Mouse (Mus musculus) neural tube, embryonic 11.5 days (tissue): ENCODE results near the gene Mrpl24. TPM values are rescaled to one million over a fixed set of nuclear protein-coding genes. Genes with fewer than 3 reads are reported as not detected.

Source experiments
- ATAC-seq: fragments of 200-750 bp; cut with Nextera tagmentation; 2 replicates; pipeline ENCODE4 v1.8.0; 2017; ENCODE audit warnings: moderate number of reproducible peaks, mild to moderate bottlenecking, moderate TSS enrichment, moderate library complexity; ENCODE audit not compliant: insufficient read depth, low FRiP score, low TSS enrichment
- DNase-seq: peaks from one replicate; pipeline ENCODE4 v3.0.0-alpha.2; 2015; ENCODE audit warnings: low spot score
- H3K27ac ChIP-seq: fragments of 300-500 bp; sonication (generic); 2 replicates; pipeline ENCODE4 v1.5.1; 2014; ENCODE audit warnings: low read depth, mild to moderate bottlenecking, low read length
- H3K27me3 ChIP-seq: fragments of 300-500 bp; sonication (generic); 2 replicates; pipeline ENCODE4 v1.6.1; 2014; ENCODE audit warnings: mild to moderate bottlenecking, low read length, mixed read lengths; ENCODE audit not compliant: control insufficient read depth, insufficient read depth
- H3K36me3 ChIP-seq: fragments of 300-500 bp; sonication (generic); 2 replicates; pipeline ENCODE4 v1.6.1; 2014; ENCODE audit warnings: mild to moderate bottlenecking, low read length, moderate library complexity, mixed read lengths; ENCODE audit not compliant: control insufficient read depth, insufficient read depth
- H3K4me1 ChIP-seq: fragments of 300-500 bp; sonication (generic); 2 replicates; pipeline ENCODE4 v1.6.1; 2014; ENCODE audit warnings: low read length, mixed read lengths; ENCODE audit not compliant: control insufficient read depth, insufficient read depth
- H3K4me2 ChIP-seq: fragments of 300-500 bp; sonication (generic); 2 replicates; pipeline ENCODE4 v1.6.1; 2014; ENCODE audit warnings: low read depth, mild to moderate bottlenecking, moderate library complexity
- H3K4me3 ChIP-seq: fragments of 300-500 bp; sonication (generic); 2 replicates; pipeline ENCODE4 v1.5.1; 2014; ENCODE audit warnings: low read depth, low read length
- H3K9ac ChIP-seq: fragments of 300-500 bp; sonication (generic); 2 replicates; pipeline ENCODE4 v1.6.1; 2014; ENCODE audit warnings: mild to moderate bottlenecking, low read length
- H3K9me3 ChIP-seq: fragments of 300-500 bp; sonication (generic); 2 replicates; pipeline ENCODE4 v1.6.1; 2016; ENCODE audit warnings: low read length; ENCODE audit not compliant: control insufficient read depth
- WGBS: fragments of 180-500 bp; shearing (Covaris S2); extraction: QIAGEN DNeasy Blood & Tissue Kit; methylation state at CpG from one replicate; pipeline ENCODE4 v1.1.7; 2014; 5-methylcytosine and 5-hydroxymethylcytosine counted together
- polyA plus RNA-seq: library from polyadenylated mRNA; unstranded; fragments of >200 nt; fragmentation: Nextera tagmentation; extraction: Ambion mirVana; gene quantifications from 2 replicates; pipeline ENCODE4 v1.2.1, GENCODE M21; 2014

The Mrpl24 gene
- polyA plus RNA-seq, 1 experiment from 2014 or later: 79.2 TPM

GRCm38 (mm10) chr3:87972203-87972664, 52.9 kb downstream of the Mrpl24 start:
- WGBS: 3% methylated on average over 8 of the region's 8 CpGs
- Histone ChIP-seq H3K27ac (peak overlapping the region; percentile 90), H3K4me2 (peak overlapping the region; percentile 95), H3K4me3 (peak overlapping the region; percentile 82), H3K36me3 (peaks cover 4% of the 10 kb centered on the region), H3K9me3 (no peaks in the 10 kb centered on the region), H3K4me1 (peaks cover 38% of the 10 kb centered on the region), H3K9ac (peak overlapping the region; percentile 87), H3K27me3 (no peaks in the 10 kb centered on the region)
- DNase-seq: peak; percentile 63
- no peak for ATAC-seq

GRCm38 (mm10) chr3:87972776-87973175, 53.5 kb downstream of the Mrpl24 start:
- DNase-seq (no peak), ATAC-seq (no peak)
- H3K27ac ChIP-seq: peak overlapping the region; percentile 90
- peaks cover 4% of the 10 kb centered on the region for H3K36me3 ChIP-seq
- peak overlapping the region; percentile 82 for H3K4me3 ChIP-seq
- H3K9ac ChIP-seq: peak overlapping the region; percentile 87
- no peaks in the 10 kb centered on the region for H3K9me3 ChIP-seq
- H3K4me1 ChIP-seq: peaks cover 38% of the 10 kb centered on the region
- WGBS: 21% methylated on average over 5 of the region's 5 CpGs
- no peaks in the 10 kb centered on the region for H3K27me3 ChIP-seq
- H3K4me2 ChIP-seq: peak overlapping the region; percentile 95

Other genes starting within 250 kb of the Mrpl24 start
- 0.24 and 0.31 TPM in 2 replicates for gene Lrrc71, start 170.9 kb upstream of the Mrpl24 start, polyA plus RNA-seq
- 18.3 and 20.4 TPM in 2 replicates for gene Ntrk1, start 124.3 kb upstream of the Mrpl24 start, polyA plus RNA-seq
- 0.45 and 0.87 TPM in 2 replicates for gene Insrr, start 122.6 kb upstream of the Mrpl24 start, polyA plus RNA-seq
- 9.2 and 10.2 TPM in 2 replicates for gene Pear1, start 95.2 kb upstream of the Mrpl24 start, polyA plus RNA-seq
- gene Sh2d2a, start 72.8 kb upstream of the Mrpl24 start, polyA plus RNA-seq: not detected in 2 replicates
- 17.8 and 20.3 TPM in 2 replicates for gene Prcc, start 33.9 kb upstream of the Mrpl24 start, polyA plus RNA-seq
- 256 and 261 TPM in 2 replicates for gene Hdgf, start 13.2 kb upstream of the Mrpl24 start, polyA plus RNA-seq
- 52.3 and 53.9 TPM in 2 replicates for gene Isg20l2, start 10.8 kb downstream of the Mrpl24 start, polyA plus RNA-seq
- gene Rrnad1, start 11.2 kb downstream of the Mrpl24 start, polyA plus RNA-seq: 14.5 and 16.9 TPM in 2 replicates
- gene Crabp2, start 29.2 kb downstream of the Mrpl24 start, polyA plus RNA-seq: 565 and 607 TPM in 2 replicates
- gene Nes, start 51.6 kb downstream of the Mrpl24 start, polyA plus RNA-seq: 59.5 and 60.2 TPM in 2 replicates
- 0.31 and 0.72 TPM in 2 replicates for gene Bcan, start 80.7 kb downstream of the Mrpl24 start, polyA plus RNA-seq
- 0.14 TPM in 1 of 2 replicates, not detected in the other for gene Hapln2, start 108.1 kb downstream of the Mrpl24 start, polyA plus RNA-seq
- gene Gpatch4, start 123.6 kb downstream of the Mrpl24 start, polyA plus RNA-seq: 32.5 and 34.2 TPM in 2 replicates
- gene Naxe, start 139.0 kb downstream of the Mrpl24 start, polyA plus RNA-seq: 127 and 131 TPM in 2 replicates
- gene Ttc24, start 158.8 kb downstream of the Mrpl24 start, polyA plus RNA-seq: not detected in 2 replicates
- 15.9 and 17.8 TPM in 2 replicates for gene Iqgap3, start 162.5 kb downstream of the Mrpl24 start, polyA plus RNA-seq
- 16.6 and 18.1 TPM in 2 replicates for gene Mef2d, start 222.9 kb downstream of the Mrpl24 start, polyA plus RNA-seq